Comparison of ENCODE assay signal across 9 mouse cellular contexts in the genomic region with DNA sequence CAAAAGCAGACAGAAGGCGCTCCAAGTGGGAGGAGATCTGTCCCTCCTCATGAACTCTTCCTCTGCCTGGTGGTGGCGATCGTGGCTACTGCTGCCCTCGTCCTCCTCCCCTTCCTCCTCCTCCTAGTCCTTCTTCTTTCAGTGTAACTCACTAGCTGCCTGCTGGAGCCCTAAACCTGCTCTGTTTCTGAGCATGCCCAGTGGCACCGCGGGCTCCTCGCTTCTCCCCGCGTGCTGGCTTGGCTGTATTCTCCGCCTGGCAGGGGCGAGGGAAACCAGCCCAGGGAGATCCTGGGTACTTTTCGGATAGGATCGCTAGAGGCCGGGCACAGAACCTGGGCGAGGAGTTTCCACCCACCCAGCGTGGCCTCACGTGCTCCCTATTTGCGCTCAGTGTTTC. TPM values are rescaled to one million over a fixed set of nuclear protein-coding genes. Genes with fewer than 3 reads are reported as not detected.
DNase-seq lines count a peak whose midpoint lies in the region; ATAC-seq and TF ChIP-seq lines count a peak whose summit lies in the region.
"Had no signal": no experiment of that assay in that cellular context is flagged by ENCODE, and none has a peak within 500 bp of the region (broad histone marks: within the 10 kb centered on the region; RNA-seq: fewer than 3 reads in every experiment).

A gene (minus strand): TSS at position 71 of the 400 bp plus-strand sequence.

- 3% methylated on average over 18 of the region's 18 CpGs for WGBS in spleen, adult 2 months
- 3% methylated on average over 18 of the region's 18 CpGs for WGBS in hindbrain, embryonic 11.5 days
- WGBS in lung, adult 2 months = under 1% methylated on average over 18 of the region's 18 CpGs

- ATAC-seq in hindbrain, embryonic 11.5 days (ENCODE audit: low FRiP score) = peak; percentile 89

- no peaks in the 10 kb centered on the region for H3K36me3 ChIP-seq in spleen, adult 2 months (ENCODE audit: control insufficient read depth, insufficient read depth, low read length)
- H3K36me3 ChIP-seq in hindbrain, embryonic 11.5 days (ENCODE audit: control insufficient read depth, insufficient read depth, low read length) = no peaks in the 10 kb centered on the region

- H3K4me3 ChIP-seq in spleen, adult 2 months (ENCODE audit: extremely low read depth, insufficient read depth, insufficient read length) = peak within 1 kb of the TSS; percentile 23; the same call in 1 of the 2 replicates
- H3K4me3 ChIP-seq in hindbrain, embryonic 11.5 days (ENCODE audit: low read depth, low read length) = peak within 1 kb of the TSS; percentile 47
- H3K4me3 ChIP-seq in lung, adult 2 months (replicated peaks; ENCODE audit: extremely low read depth, low read depth, low read length) = peak within 1 kb of the TSS; percentile 59

- TF ChIP-seq POLR2A in spleen, adult 2 months (IDR thresholded peaks at IDR 0.05; ENCODE audit: low read depth, low read length) = no peak
- TF ChIP-seq POLR2A in lung, adult 2 months (IDR thresholded peaks at IDR 0.05; ENCODE audit: borderline replicate concordance, extremely low read depth, low read depth, low read length) = no peak

- no peak for DNase-seq in spleen, adult 2 months (ENCODE audit: low read depth in 1 of 2, low spot score in 2 of 2)
- no peak for DNase-seq in spleen, adult 12 weeks (ENCODE audit: low spot score)
- peak; percentile 53 to 64 for DNase-seq in frontal cortex, postnatal 14 days (ENCODE audit: low spot score in 2 of 2)
- DNase-seq in hindbrain, embryonic 11.5 days (ENCODE audit: low spot score) = peak; percentile 72
- peak; percentile 58 to 73 for DNase-seq in layer of hippocampus, postnatal 10 days (ENCODE audit: low spot score in 2 of 2)
- DNase-seq in lung, adult 2 months = peak; percentile 41
- DNase-seq in ovary, adult 18-20 months (ENCODE audit: low spot score) = peak; percentile 23
- DNase-seq in urinary bladder, postnatal 4 days (ENCODE audit: low spot score in 2 of 2) = peak; percentile 21 to 62

- H3K27me3 ChIP-seq in spleen, adult 2 months (ENCODE audit: control insufficient read depth, insufficient read depth, low read length) = peaks cover 7% of the 10 kb centered on the region
- H3K27me3 ChIP-seq in hindbrain, embryonic 11.5 days (ENCODE audit: control insufficient read depth, insufficient read depth, low read length) = peaks cover 34% of the 10 kb centered on the region

- no peaks in the 10 kb centered on the region; the same call in 1 of the 2 replicates for H3K4me1 ChIP-seq in spleen, adult 2 months (ENCODE audit: control insufficient read depth, insufficient read depth, insufficient read length)
- no peaks in the 10 kb centered on the region; the same call in 1 of the 2 replicates for H3K4me1 ChIP-seq in hindbrain, embryonic 11.5 days (replicated peaks; ENCODE audit: control insufficient read depth, insufficient read depth, low read length)
- H3K4me1 ChIP-seq in lung, adult 2 months (ENCODE audit: control insufficient read depth, insufficient read depth, low read length) = peaks cover 3% of the 10 kb centered on the region; the same call in 1 of the 2 replicates

- peak within 1 kb of the TSS; percentile 59; the same call in 1 of the 2 replicates for H3K9ac ChIP-seq in hindbrain, embryonic 11.5 days (ENCODE audit: low read depth, low read length)

- peak within 1 kb of the TSS; percentile 92 for H3K4me2 ChIP-seq in hindbrain, embryonic 11.5 days (replicated peaks; ENCODE audit: low read depth, low read length)

- no peak within 1 kb of the TSS for H3K27ac ChIP-seq in spleen, adult 2 months (ENCODE audit: insufficient read depth, low read length)
- H3K27ac ChIP-seq in hindbrain, embryonic 11.5 days (ENCODE audit: low read depth, low read length) = no peak within 1 kb of the TSS
- H3K27ac ChIP-seq: macrophage had no signal

- no peak for TF ChIP-seq CTCF in spleen, adult 2 months (IDR thresholded peaks at IDR 0.05; ENCODE audit: extremely low read depth, insufficient read depth, insufficient read length, insufficient replicate concordance)
- TF ChIP-seq CTCF in lung, adult 2 months (IDR thresholded peaks at IDR 0.05; ENCODE audit: insufficient read depth, low read length) = 0 out of 2 replicates have a peak, but pooled peaks have one; percentile 1

- H3K9me3 ChIP-seq in hindbrain, embryonic 11.5 days (ENCODE audit: control insufficient read depth, low read length) = no peaks in the 10 kb centered on the region

RNA-seq across cellular contexts. Expression of the gene that starts here (rescaled TPM):
- polyA plus RNA-seq in spleen, adult 2 months (2012; rRNA removed) = 0.47 and 0.58 TPM in 2 replicates
- 0.08 and 0.53 TPM in 2 replicates for polyA plus RNA-seq in hindbrain, embryonic 11.5 days (2014; fragmentation: Nextera tagmentation; extraction: Ambion mirVana)
- 10 to 100 TPM; 42.4 to 49.2 TPM for total RNA-seq in layer of hippocampus, postnatal 10 days (2021)
- polyA plus RNA-seq in lung, adult 2 months (2012; rRNA removed) = 1.7 and 1.8 TPM in 2 replicates
- polyA plus RNA-seq: macrophage had no signal

Comparison
In these comparisons a context has a peak if more than half of its experiments do, and no peak if none do; other contexts are left out.
1. Peak in DNase-seq, ATAC-seq, H3K4me3 ChIP-seq, H3K9ac ChIP-seq and H3K4me2 ChIP-seq in hindbrain, embryonic 11.5 days; RNA of the gene not detected or under 1 TPM.
2. DNase-seq: peak in frontal cortex, postnatal 14 days (2 of 2), layer of hippocampus, postnatal 10 days (2 of 2), lung, adult 2 months (single experiment), ovary, adult 18-20 months (single experiment) and urinary bladder, postnatal 4 days (2 of 2); none in spleen, adult 2 months (0 of 2) and spleen, adult 12 weeks (single experiment).
3. Peak in every context shown above with its lines, with median percentiles within 50 percentile points of each other: H3K4me3 ChIP-seq.